Mouse (Mus musculus): ENCODE results near the gene Slit1. TPM values are rescaled to one million over a fixed set of nuclear protein-coding genes. Genes with fewer than 3 reads are reported as not detected.

Gene Slit1
- polyA plus RNA-seq, 1 experiment from 2014 or later: 0.09 TPM

GRCm38 (mm10) chr19:41556981-41557380 is 186.5 kb downstream of the Slit1 start:
- ATAC-seq (replicated peaks; ENCODE audit: insufficient number of reproducible peaks, insufficient read depth, low FRiP score, low read depth): no peak
- Histone ChIP-seq H3K4me1 (replicated peaks) (no peaks in the 10 kb centered on the region), H3K4me3 (no peak overlapping the region), H3K9me3 (replicated peaks) (no peaks in the 10 kb centered on the region), H3K27ac (no peak overlapping the region), H3K9ac (no peak overlapping the region), H3K27me3 (no peaks in the 10 kb centered on the region), H3K36me3 (peaks cover 27% of the 10 kb centered on the region), H3K4me2 (no peak overlapping the region)
- 80% methylated on average over 4 of the region's 4 CpGs for WGBS

Small RNA genes lying within 50 kb of the gene (microRNA-seq; reads per million reads assigned to microRNA genes)
- gene Mir8091: not detected

Other genes with a start within 250 kb of the Slit1 start
- gene Gm340, start 161.3 kb downstream of the Slit1 start, polyA plus RNA-seq (2015; fragmentation: Nextera tagmentation; extraction: Ambion mirVana): 1.2 and 1.9 TPM in 2 replicates
- 9.3 and 12.8 TPM in 2 replicates for gene Arhgap19, start 58.4 kb upstream of the Slit1 start, polyA plus RNA-seq (2015; fragmentation: Nextera tagmentation; extraction: Ambion mirVana)
- 2.1 and 2.6 TPM in 2 replicates for gene Frat1, start 86.3 kb upstream of the Slit1 start, polyA plus RNA-seq (2015; fragmentation: Nextera tagmentation; extraction: Ambion mirVana)
- 2.2 and 3.5 TPM in 2 replicates for gene Frat2, start 104.5 kb upstream of the Slit1 start, polyA plus RNA-seq (2015; fragmentation: Nextera tagmentation; extraction: Ambion mirVana)
- gene Rrp12, start 152.5 kb upstream of the Slit1 start, polyA plus RNA-seq (2015; fragmentation: Nextera tagmentation; extraction: Ambion mirVana): 7.4 and 10.1 TPM in 2 replicates
- 666 and 693 TPM in 2 replicates for gene Pgam1, start 168.3 kb upstream of the Slit1 start, polyA plus RNA-seq (2015; fragmentation: Nextera tagmentation; extraction: Ambion mirVana)
- gene Exosc1, start 189.8 kb upstream of the Slit1 start, polyA plus RNA-seq (2015; fragmentation: Nextera tagmentation; extraction: Ambion mirVana): 39.3 and 46.9 TPM in 2 replicates
- gene Zdhhc16, start 189.8 kb upstream of the Slit1 start, polyA plus RNA-seq (2015; fragmentation: Nextera tagmentation; extraction: Ambion mirVana): 46.5 and 62.7 TPM in 2 replicates
- 19.7 and 22.5 TPM in 2 replicates for gene Mms19, start 237.5 kb upstream of the Slit1 start, polyA plus RNA-seq (2015; fragmentation: Nextera tagmentation; extraction: Ambion mirVana)
- gene Ubtd1, start 238.1 kb upstream of the Slit1 start, polyA plus RNA-seq (2015; fragmentation: Nextera tagmentation; extraction: Ambion mirVana): 14.6 and 18.0 TPM in 2 replicates